Mouse (Mus musculus) kidney, embryonic 16.5 days (tissue): ENCODE data around the gene Sc5d. TPM values are rescaled to one million over a fixed set of nuclear protein-coding genes. Genes with fewer than 3 reads are reported as not detected.

Experiments used
- ATAC-seq: fragments of 200-750 bp; cut with Nextera tagmentation; 2 replicates; pipeline ENCODE4 v1.8.0; 2017; ENCODE audit warnings: moderate TSS enrichment; ENCODE audit not compliant: low FRiP score, low TSS enrichment
- H3K27ac ChIP-seq: fragments of 300-500 bp; sonication (generic); 2 replicates; pipeline ENCODE4 v1.5.1; 2014; ENCODE audit warnings: low read length
- H3K27me3 ChIP-seq: fragments of 300-500 bp; sonication (generic); 2 replicates; pipeline ENCODE4 v1.6.1; 2014; ENCODE audit warnings: low read length, control low read depth, mixed read lengths; ENCODE audit not compliant: insufficient read depth
- H3K36me3 ChIP-seq: fragments of 300-500 bp; sonication (generic); 2 replicates; pipeline ENCODE4 v1.6.1; 2014; ENCODE audit warnings: low read length, control low read depth, mixed read lengths; ENCODE audit not compliant: insufficient read depth
- H3K4me1 ChIP-seq: fragments of 300-500 bp; sonication (generic); 2 replicates; pipeline ENCODE4 v1.6.1; 2014; ENCODE audit warnings: low read length, control low read depth, mixed read lengths; ENCODE audit not compliant: insufficient read depth
- H3K4me2 ChIP-seq: fragments of 300-500 bp; sonication (generic); replicated peaks from 2 replicates; pipeline ENCODE4 v1.6.1; 2014; ENCODE audit warnings: low read depth, low read length
- H3K4me3 ChIP-seq: fragments of 300-500 bp; sonication (generic); 2 replicates; pipeline ENCODE4 v1.5.1; 2014; ENCODE audit warnings: mild to moderate bottlenecking, low read length
- H3K9ac ChIP-seq: fragments of 300-500 bp; sonication (generic); replicated peaks from 2 replicates; pipeline ENCODE4 v1.6.1; 2014; ENCODE audit warnings: low read length
- H3K9me3 ChIP-seq: fragments of 300-500 bp; sonication (generic); 2 replicates; pipeline ENCODE4 v1.6.1; 2016; ENCODE audit warnings: low read length, control low read depth
- WGBS: fragments of 180-500 bp; shearing (Covaris S2); extraction: QIAGEN DNeasy Blood & Tissue Kit; methylation state at CpG from one replicate; pipeline ENCODE4 v1.1.7; 2014; 5-methylcytosine and 5-hydroxymethylcytosine counted together
- polyA plus RNA-seq: library from polyadenylated mRNA; unstranded; fragments of >200 nt; fragmentation: Nextera tagmentation; extraction: Ambion mirVana; gene quantifications from 2 replicates; pipeline ENCODE4 v1.2.1, GENCODE M21; 2015

Gene Sc5d
- polyA plus RNA-seq = 33.8 and 36.6 TPM in 2 replicates

DNA sequence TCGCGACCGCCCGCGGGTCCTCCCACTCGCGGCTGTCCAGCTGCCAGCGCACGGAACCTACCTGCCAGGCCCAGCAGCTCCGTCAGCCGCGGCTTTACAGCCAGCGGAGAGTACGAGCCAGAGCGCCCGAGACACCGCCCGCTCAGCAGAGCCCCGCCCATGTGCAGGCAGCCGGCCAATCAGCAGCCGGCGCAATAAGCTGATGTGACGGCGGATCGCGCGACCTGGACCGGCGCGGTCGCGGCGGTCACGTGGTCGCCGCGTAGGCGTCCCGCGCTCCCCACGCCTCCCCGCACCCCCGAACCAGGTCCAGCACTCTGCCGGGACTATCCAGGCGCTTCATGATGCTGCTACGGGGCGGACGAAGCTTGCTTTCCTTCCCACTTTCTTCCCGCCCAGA, at the start of gene Sc5d:
TSS of gene Sc5d (minus strand) at position 112 of the 400 bp plus-strand sequence.
- peaks cover 11% of the 10 kb centered on the region for H3K4me1 ChIP-seq
- H3K4me2 ChIP-seq = peak within 1 kb of the TSS; percentile 86
- H3K4me3 ChIP-seq = peak within 1 kb of the TSS; percentile 79
- WGBS = under 1% methylated on average over 49 of the region's 49 CpGs
- peaks cover 3% of the 10 kb centered on the region for H3K36me3 ChIP-seq
- peak within 1 kb of the TSS; percentile 81 for H3K9ac ChIP-seq
- peak; percentile 98 for ATAC-seq
- H3K27ac ChIP-seq = peak within 1 kb of the TSS; percentile 65; the same call in 1 of the 2 replicates
- no peaks in the 10 kb centered on the region for H3K27me3 ChIP-seq
- H3K9me3 ChIP-seq = no peaks in the 10 kb centered on the region

DNA sequence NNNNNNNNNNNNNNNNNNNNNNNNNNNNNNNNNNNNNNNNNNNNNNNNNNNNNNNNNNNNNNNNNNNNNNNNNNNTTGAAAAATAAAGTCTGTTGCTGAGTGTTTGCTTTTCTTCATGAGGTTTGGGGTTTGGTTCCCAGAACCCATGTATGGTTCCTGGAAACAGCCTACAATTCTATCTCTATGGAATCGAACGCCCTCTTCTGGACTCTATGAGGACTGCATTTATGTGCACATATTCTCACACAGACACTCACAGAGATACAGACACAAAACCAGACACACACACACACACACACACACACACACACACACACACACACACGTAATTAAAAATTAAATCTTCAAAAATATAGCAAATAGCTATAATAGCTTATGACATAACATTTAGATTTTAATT, 47.3 kb upstream of the Sc5d start:
- Histone ChIP-seq H3K9me3 (no peaks in the 10 kb centered on the region), H3K9ac (no peak overlapping the region), H3K4me2 (no peak overlapping the region), H3K27ac (no peak overlapping the region), H3K36me3 (no peaks in the 10 kb centered on the region), H3K4me3 (no peak overlapping the region), H3K4me1 (no peaks in the 10 kb centered on the region), H3K27me3 (no peaks in the 10 kb centered on the region)
- ATAC-seq = no peak
- WGBS = 87% methylated on average over 3 of the region's 3 CpGs

- WGBS = 89% methylated on average over 4 of the region's 4 CpGs
- no peaks in the 10 kb centered on the region for H3K27me3 ChIP-seq
- H3K4me2 ChIP-seq = no peak overlapping the region
- H3K27ac ChIP-seq = no peak overlapping the region
- no peaks in the 10 kb centered on the region for H3K4me1 ChIP-seq
- H3K9me3 ChIP-seq = no peaks in the 10 kb centered on the region
- no peaks in the 10 kb centered on the region for H3K36me3 ChIP-seq
- no peak overlapping the region for H3K9ac ChIP-seq
- no peak for ATAC-seq
- H3K4me3 ChIP-seq = no peak overlapping the region
These were observed 39.8 kb upstream of the Sc5d start for GRCm38 (mm10) chr9:42303894-42304293.

DNA sequence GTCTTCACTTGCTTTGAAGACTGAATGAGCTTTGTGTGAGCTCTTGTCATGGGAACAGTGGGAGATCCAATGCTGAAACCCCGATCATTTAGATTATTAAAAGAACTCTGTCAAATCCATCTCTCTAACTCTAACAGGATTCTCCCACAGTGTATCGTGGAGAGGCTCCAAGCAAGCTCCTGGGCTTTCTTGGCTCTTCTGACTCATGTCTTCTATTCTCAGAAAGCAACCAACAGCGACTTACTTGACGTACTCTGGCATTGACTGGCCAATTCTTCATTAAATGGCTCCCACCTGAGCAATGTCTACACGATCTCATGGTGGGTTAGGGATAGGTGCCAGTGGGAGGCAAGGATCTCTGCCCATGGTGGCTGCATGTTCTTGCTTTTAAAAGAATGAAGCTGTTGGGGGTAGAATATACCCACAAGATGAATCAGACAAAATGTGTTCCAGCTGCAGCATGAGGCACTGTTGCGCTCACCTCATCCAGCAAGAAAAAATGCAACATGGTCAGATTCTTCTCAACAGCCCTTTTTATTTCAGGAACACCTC, 37.1 kb upstream of the Sc5d start:
- Histone ChIP-seq H3K27ac (no peak overlapping the region), H3K4me2 (no peak overlapping the region), H3K4me1 (no peaks in the 10 kb centered on the region), H3K9me3 (no peaks in the 10 kb centered on the region), H3K4me3 (no peak overlapping the region), H3K36me3 (no peaks in the 10 kb centered on the region), H3K27me3 (no peaks in the 10 kb centered on the region), H3K9ac (no peak overlapping the region)
- WGBS = 87% methylated on average over 6 of the region's 6 CpGs
- ATAC-seq = no peak

- Histone ChIP-seq H3K4me1 (no peaks in the 10 kb centered on the region), H3K27ac (no peak overlapping the region), H3K9ac (no peak overlapping the region), H3K36me3 (no peaks in the 10 kb centered on the region), H3K27me3 (no peaks in the 10 kb centered on the region), H3K9me3 (no peaks in the 10 kb centered on the region), H3K4me2 (no peak overlapping the region), H3K4me3 (no peak overlapping the region)
- 92% methylated on average over 10 of the region's 10 CpGs for WGBS
- no peak for ATAC-seq
These were observed 32.4 kb upstream of the Sc5d start for GRCm38 (mm10) chr9:42296297-42296922.

GRCm38 (mm10) chr9:42294131-42294530, 30.1 kb upstream of the Sc5d start:
- no peak for ATAC-seq
- Histone ChIP-seq H3K4me3 (no peak overlapping the region), H3K4me1 (no peaks in the 10 kb centered on the region), H3K27ac (no peak overlapping the region), H3K9me3 (no peaks in the 10 kb centered on the region), H3K9ac (no peak overlapping the region), H3K4me2 (no peak overlapping the region), H3K27me3 (no peaks in the 10 kb centered on the region), H3K36me3 (no peaks in the 10 kb centered on the region)
- 84% methylated on average over 2 of the region's 2 CpGs for WGBS

GRCm38 (mm10) chr9:42293596-42293995, 29.5 kb upstream of the Sc5d start:
- Histone ChIP-seq H3K9ac (no peak overlapping the region), H3K27ac (no peak overlapping the region), H3K4me1 (no peaks in the 10 kb centered on the region), H3K9me3 (no peaks in the 10 kb centered on the region), H3K4me2 (no peak overlapping the region), H3K36me3 (no peaks in the 10 kb centered on the region), H3K4me3 (no peak overlapping the region), H3K27me3 (no peaks in the 10 kb centered on the region)
- 85% methylated on average over 3 of the region's 3 CpGs for WGBS
- no peak for ATAC-seq

- H3K27me3 ChIP-seq = no peaks in the 10 kb centered on the region
- WGBS = 51% methylated on average over 7 of the region's 7 CpGs
- no peak overlapping the region for H3K27ac ChIP-seq
- H3K4me2 ChIP-seq = no peak overlapping the region
- no peaks in the 10 kb centered on the region for H3K36me3 ChIP-seq
- no peak overlapping the region for H3K4me3 ChIP-seq
- no peak overlapping the region for H3K9ac ChIP-seq
- no peak for ATAC-seq
- no peaks in the 10 kb centered on the region for H3K4me1 ChIP-seq
- no peaks in the 10 kb centered on the region for H3K9me3 ChIP-seq
These were observed 29.0 kb upstream of the Sc5d start for GRCm38 (mm10) chr9:42293051-42293450.

DNA sequence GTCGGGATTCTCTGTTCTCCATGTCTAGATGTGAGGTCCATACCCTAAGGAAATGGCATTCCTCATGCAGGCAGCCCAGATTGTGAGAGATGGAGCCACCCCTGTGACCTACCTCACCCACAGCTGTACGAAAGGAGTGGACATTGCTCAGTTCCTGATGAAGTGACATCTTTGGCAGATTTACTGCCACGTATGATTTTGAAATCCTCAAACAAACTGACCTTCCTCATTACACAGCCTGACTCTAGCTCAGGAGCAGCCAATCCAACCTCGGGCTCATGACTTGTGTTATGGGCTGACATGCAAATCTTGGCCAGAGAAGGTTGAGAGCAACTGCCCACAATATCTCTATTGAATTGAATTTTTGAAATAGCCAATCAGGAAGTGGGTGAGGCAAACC, 15.6 kb upstream of the Sc5d start:
- 75% methylated on average over 4 of the region's 4 CpGs for WGBS
- H3K4me3 ChIP-seq = no peak overlapping the region
- H3K27me3 ChIP-seq = no peaks in the 10 kb centered on the region
- no peaks in the 10 kb centered on the region for H3K9me3 ChIP-seq
- no peaks in the 10 kb centered on the region for H3K4me1 ChIP-seq
- H3K9ac ChIP-seq = no peak overlapping the region
- no peak for ATAC-seq
- no peak overlapping the region for H3K4me2 ChIP-seq
- H3K27ac ChIP-seq = no peak overlapping the region
- no peaks in the 10 kb centered on the region for H3K36me3 ChIP-seq

- Histone ChIP-seq H3K9ac (no peak overlapping the region), H3K27me3 (no peaks in the 10 kb centered on the region), H3K4me3 (no peak overlapping the region), H3K36me3 (no peaks in the 10 kb centered on the region), H3K4me2 (no peak overlapping the region), H3K9me3 (no peaks in the 10 kb centered on the region), H3K4me1 (no peaks in the 10 kb centered on the region), H3K27ac (no peak overlapping the region)
- ATAC-seq = no peak
- 75% methylated on average over 3 of the region's 3 CpGs for WGBS
These were observed 14.0 kb upstream of the Sc5d start for GRCm38 (mm10) chr9:42278046-42278445.
